Mouse (Mus musculus) 3T3-L1 (cell line): ENCODE data around the gene Gab2.

Experiments
- DNase-seq: peaks from one replicate; pipeline ENCODE4 v3.0.0-alpha.2; 2015; ENCODE audit warnings: low read depth, low spot score

Gab2 gene

DNA sequence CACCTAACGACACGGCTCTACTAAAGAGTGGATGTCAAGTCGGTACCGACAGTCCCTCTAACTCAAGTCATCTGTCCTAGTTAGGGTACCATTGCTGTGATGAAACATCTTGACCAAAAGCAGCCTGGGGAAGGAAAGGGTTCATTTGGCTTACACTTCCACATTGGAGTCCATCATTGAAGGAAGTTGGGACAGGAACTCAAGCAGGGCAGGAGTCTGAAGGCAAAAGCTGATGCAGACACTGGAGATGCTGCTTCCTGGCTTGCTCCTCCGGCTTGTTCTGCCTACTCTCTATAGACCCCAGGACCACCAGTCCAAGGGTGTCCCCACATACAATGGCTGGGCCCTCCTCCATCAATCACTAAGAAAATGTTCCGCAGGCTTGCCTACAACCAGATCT lies 234.3 kb downstream of the Gab2 start:
- no peak for DNase-seq

GRCm38 (mm10) chr7:97317706-97318105 lies 236.3 kb downstream of the Gab2 start:
- peak; percentile 14 for DNase-seq

- DNase-seq, result no peak
Measured at GRCm38 (mm10) chr7:97324342-97324741, 243.0 kb downstream of the Gab2 start.

DNA sequence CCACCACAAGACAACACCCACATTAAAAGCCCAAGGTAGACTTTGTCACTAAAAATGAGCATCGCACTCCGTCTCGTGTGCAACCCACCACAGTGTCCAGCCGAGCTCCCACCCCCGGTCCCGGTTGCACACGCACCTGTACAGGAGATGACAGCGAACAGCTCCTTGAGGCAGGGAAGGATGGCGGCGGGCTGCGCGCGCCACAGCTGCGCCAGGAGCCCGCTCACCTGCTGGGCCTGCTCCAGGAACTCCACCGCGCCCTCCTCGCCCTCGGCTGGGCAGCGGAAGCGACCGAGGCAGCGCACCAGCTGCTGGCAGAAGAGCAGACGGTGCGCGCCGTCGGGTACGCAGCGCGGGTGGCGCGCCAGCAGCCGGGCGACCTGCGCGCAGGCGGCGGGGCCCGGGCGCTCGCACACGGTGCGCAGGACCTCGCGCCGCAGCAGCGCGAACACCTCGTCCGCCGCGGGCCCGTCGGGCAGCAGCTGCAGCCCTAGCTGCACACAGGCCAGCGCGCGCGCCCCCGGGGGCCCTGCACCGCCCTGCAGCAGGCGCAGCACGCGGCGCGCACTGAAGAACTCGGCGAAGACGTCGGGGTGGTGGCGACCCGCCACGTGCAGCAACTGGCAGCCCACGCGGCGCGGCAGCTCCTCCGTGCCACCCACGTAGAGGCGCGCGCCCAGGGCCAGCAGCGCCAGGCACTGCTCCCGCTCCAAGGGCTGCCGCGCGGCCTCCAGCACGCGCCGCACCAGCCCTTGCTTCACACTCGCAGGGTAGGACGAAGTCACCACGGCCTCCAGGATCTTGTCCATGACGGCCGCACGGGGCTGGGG lies 244.0 kb downstream of the Gab2 start:
- DNase-seq, result no peak

DNA sequence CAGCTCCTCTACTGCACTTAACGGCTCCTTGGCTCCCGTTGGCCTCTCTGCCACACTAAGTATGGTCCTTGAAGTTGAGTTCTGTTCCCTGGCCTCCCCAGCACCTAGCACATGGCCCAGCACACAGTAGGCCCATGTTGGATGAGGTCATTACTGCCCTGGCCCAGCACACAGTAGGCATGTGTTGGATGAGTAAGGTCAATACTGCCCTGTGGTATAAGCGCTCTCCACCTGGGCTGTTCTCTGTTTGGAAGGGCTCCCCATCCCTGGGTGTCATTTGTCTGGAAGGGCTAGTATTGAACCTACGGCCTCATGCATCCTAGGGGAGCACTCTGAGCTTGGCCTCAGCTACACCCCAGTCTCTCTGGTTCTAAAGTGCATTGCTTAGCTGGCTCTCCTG lies 246.0 kb downstream of the Gab2 start:
- no peak for DNase-seq

- DNase-seq, result no peak
Measured at GRCm38 (mm10) chr7:97328891-97329588, 247.7 kb downstream of the Gab2 start.

DNA sequence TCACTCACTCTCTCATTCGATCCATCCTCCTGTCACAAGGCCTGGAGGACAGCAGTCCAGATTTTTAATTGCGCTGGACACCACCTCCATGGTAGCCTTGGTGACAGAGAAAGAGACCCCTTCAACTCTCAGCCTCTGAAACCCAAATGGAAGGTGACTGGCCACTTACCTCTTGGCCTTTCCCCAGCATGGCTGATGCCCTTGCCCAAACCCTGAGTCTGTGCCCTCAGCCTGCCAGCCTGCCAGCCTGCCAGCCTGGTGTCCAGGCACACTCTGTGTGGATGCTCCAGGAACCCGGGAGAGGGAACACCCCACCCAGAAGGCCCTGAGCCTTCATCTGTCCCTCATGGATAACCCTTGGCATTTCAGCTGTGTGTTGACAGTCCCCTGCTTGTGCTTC lies 248.3 kb downstream of the Gab2 start:
- no peak for DNase-seq

- DNase-seq, result peak; percentile 9
Measured at GRCm38 (mm10) chr7:97330931-97331645, 249.7 kb downstream of the Gab2 start.

DNA sequence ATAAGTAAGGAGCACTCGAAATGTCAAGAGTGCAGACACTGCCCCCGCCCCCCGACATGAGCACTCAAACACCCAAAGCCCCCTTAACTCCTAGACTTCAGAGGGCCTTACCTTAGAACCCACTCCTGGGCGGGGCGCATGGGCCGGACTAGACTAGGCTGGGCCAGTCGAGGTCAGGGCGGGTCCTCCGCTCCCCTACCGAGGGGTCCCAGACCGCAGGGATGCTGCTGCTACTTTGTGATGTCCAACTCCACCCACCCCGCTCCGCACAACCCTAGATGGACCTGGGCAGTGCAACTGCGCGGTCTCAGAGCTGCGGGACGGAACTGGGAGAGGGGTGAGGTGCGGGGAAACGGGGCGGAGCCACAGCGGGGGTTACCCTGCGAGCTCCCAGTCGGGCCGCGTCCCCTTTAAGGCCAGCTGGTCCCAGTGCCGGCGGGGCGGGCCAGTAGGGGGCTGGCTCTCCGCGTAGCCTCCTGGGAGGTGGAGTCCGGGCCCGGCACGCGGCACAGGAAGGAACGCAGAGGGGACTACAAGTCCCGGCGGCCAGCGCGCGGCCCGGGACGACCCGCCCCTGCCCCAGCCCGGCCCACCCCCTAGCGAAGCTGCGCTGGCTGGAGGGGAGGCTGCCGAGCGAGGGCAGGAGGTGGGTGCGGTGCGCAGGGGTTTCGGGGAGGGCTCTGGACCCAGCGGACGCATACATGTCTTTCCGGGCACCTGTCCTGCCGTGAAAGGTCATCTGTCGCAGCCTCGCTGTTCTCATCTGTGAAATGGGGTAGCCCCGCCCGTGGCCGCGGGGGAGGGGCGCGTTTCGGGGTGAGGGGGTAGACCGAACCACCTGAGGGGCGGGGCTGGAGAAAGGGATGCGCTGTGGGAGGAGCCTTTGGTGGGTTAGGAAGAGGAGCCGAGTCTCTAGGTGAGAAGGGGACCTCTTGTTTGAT lies 250.6 kb downstream of the Gab2 start, which contains the start of the genes Usp35 and Kctd21:
Usp35 (minus strand) TSS at position 295 of the 941 bp plus-strand sequence.
Kctd21 (plus strand) TSS at position 602 of the 941 bp plus-strand sequence.
- peak; percentile 85 for DNase-seq

DNA sequence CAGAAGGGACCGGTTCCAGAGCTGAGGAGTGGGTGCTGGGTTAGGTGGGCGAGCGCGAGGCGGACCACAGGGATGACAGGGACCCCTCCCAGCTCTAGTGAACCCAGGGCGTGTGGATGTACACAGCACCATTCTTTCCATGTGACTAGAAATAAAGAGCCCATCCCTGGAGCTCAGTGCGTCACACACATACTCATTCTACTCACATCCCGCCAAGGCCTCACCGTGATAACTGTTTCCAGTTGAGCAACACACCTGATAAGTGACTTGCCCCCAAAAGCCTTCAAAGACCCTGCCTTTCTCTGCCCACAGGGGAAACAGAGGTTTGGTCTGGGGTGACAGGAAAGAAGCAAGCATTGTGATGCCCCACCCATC lies 251.3 kb downstream of the Gab2 start:
- DNase-seq, result no peak

GRCm38 (mm10) chr7:97333113-97333898 lies 251.9 kb downstream of the Gab2 start:
- DNase-seq, result peak; percentile 2

DNA sequence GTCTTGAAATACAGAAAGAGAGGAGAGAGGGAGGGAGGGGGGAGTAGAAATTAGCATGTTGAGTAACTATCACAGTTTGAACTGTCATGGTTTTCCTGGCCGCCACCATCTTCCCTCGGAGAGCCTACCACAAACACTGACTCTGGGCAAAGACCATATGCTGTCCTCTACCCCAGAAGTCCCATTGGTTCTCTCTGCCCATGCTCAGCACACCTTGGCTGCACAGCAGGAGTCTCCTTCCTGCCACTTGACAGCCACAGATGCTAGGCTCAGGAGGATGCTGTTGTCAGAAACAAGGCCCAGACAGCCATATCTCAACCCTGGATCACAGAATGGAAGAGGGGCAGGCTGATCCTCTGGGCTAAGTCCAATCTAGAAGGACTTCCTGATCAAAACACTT lies 253.0 kb downstream of the Gab2 start:
- DNase-seq, result no peak

GRCm38 (mm10) chr7:97336678-97337077 lies 255.3 kb downstream of the Gab2 start:
- DNase-seq, result no peak

GRCm38 (mm10) chr7:97338593-97338992 lies 257.2 kb downstream of the Gab2 start:
- no peak for DNase-seq

GRCm38 (mm10) chr7:97339623-97340022 lies 258.2 kb downstream of the Gab2 start:
- DNase-seq, result no peak

- no peak for DNase-seq
Measured at GRCm38 (mm10) chr7:97340907-97341849, 259.8 kb downstream of the Gab2 start.

- DNase-seq, result no peak
Measured at GRCm38 (mm10) chr7:97342961-97343360, 261.6 kb downstream of the Gab2 start.

DNA sequence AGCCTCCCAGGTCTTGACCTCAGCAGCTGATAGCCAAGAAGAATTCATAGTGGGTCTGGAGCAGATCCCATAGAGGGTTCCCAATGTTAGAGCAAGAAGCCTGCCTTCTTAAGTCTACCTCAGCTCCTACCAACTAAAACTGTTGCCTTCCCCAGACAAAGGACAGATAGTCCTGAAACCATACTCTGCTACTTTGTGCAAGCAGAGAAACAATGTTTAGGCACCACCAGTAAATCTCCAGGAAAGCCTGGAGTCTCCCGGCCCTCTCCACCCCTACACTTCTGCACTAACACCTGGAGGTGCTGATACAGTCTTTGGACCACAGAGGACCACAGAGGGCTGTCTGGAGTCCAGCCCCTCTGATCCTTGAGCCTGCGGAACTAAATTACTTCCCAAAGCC lies 263.3 kb downstream of the Gab2 start:
- no peak for DNase-seq

- DNase-seq, result no peak
Measured at GRCm38 (mm10) chr7:97345229-97345871, 264.0 kb downstream of the Gab2 start.
